Mouse (Mus musculus) liver, embryonic 13.5 days (tissue): ENCODE data around the gene Ccdc57. TPM values are rescaled to one million over a fixed set of nuclear protein-coding genes. Genes with fewer than 3 reads are reported as not detected.

ENCODE experiments used
- ATAC-seq: fragments of 200-750 bp; cut with Nextera tagmentation; 2 replicates; pipeline ENCODE4 v1.8.0; 2017; ENCODE audit warnings: low read depth, mild to moderate bottlenecking, moderate number of reproducible peaks, moderate library complexity
- DNase-seq: peaks from one replicate; pipeline ENCODE4 v3.0.0; 2022
- H3K27ac ChIP-seq: fragments of 300-500 bp; sonication (generic); 2 replicates; pipeline ENCODE4 v1.5.1; 2015; ENCODE audit warnings: moderate library complexity, mild to moderate bottlenecking, inconsistent platforms
- H3K27me3 ChIP-seq: fragments of 300-500 bp; sonication (generic); 2 replicates; pipeline ENCODE4 v1.6.1; 2015; ENCODE audit warnings: mild to moderate bottlenecking, inconsistent platforms
- H3K36me3 ChIP-seq: fragments of 300-500 bp; sonication (generic); 2 replicates; pipeline ENCODE4 v1.6.1; 2015; ENCODE audit warnings: mild to moderate bottlenecking, inconsistent platforms
- H3K4me1 ChIP-seq: fragments of 300-500 bp; sonication (generic); replicated peaks from 2 replicates; pipeline ENCODE4 v1.6.1; 2015; ENCODE audit warnings: inconsistent platforms
- H3K4me2 ChIP-seq: fragments of 300-500 bp; sonication (generic); 2 replicates; pipeline ENCODE4 v1.6.1; 2015; ENCODE audit warnings: inconsistent platforms, mild to moderate bottlenecking, moderate library complexity
- H3K4me3 ChIP-seq: fragments of 300-500 bp; sonication (generic); replicated peaks from 2 replicates; pipeline ENCODE4 v1.5.1; 2015; ENCODE audit warnings: mild to moderate bottlenecking, inconsistent platforms
- H3K9ac ChIP-seq: fragments of 300-500 bp; sonication (generic); 2 replicates; pipeline ENCODE4 v1.6.1; 2015; ENCODE audit warnings: mild to moderate bottlenecking, inconsistent platforms
- H3K9me3 ChIP-seq: fragments of 300-500 bp; sonication (generic); replicated peaks from 2 replicates; pipeline ENCODE4 v1.6.1; 2016; ENCODE audit warnings: inconsistent platforms
- WGBS: fragments of 180-500 bp; shearing (Covaris S2); methylation state at CpG from one replicate; pipeline ENCODE4 v1.1.7; 2015; ENCODE audit not compliant: insufficient replicate concordance; 5-methylcytosine and 5-hydroxymethylcytosine counted together
- polyA plus RNA-seq: library from polyadenylated mRNA; unstranded; fragments of >200 nt; fragmentation: Nextera tagmentation; extraction: Ambion mirVana; gene quantifications from 2 replicates; pipeline ENCODE4 v1.2.1, GENCODE M21; 2015

The Ccdc57 gene
- polyA plus RNA-seq, 1 experiment from 2014 or later = 1.8 TPM

DNA sequence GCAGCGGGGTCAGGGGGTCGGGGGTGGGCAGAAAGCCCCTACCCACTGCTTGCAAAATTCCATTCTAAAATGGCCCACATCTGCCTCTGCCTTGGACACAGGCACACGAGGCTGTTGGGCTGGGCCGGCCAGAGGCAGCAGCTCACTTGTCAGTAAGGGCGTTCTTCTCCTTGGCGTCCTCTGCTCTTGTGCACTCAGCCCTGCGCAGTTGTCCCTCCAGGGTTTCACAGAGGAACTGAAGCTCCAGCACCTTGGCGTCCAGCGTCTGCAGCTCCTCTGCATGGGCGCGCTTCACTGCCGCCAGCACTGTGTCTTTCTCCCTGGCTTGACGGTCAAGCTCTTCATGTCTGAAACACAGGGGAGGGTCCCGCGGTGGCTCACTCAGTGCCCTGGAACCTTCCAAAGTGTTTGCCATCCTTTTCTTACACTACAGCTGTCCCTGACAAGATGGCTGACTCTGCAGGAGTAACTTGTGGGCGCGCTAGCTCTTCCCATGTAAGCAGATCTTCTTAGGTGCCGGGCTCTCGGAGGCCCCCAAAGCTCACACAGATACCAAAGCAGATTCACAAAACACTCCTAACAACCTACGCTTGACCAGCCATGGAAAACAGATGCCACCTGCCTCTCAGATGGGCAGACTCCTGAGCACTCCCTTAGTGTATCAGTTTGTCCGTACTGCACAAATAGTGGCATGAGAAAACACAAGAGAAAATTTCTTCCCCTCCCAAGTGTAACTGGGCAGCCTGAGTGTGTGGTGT is 30.8 kb downstream of the Ccdc57 start:
- peak overlapping the region; percentile 24; the same call in 1 of the 2 replicates for H3K9ac ChIP-seq
- no peak overlapping the region for H3K4me3 ChIP-seq
- no peaks in the 10 kb centered on the region for H3K27me3 ChIP-seq
- H3K36me3 ChIP-seq = no peaks in the 10 kb centered on the region; the same call in 1 of the 2 replicates
- H3K27ac ChIP-seq = peak overlapping the region; percentile 94
- DNase-seq (no peak), ATAC-seq (no peak)
- WGBS = 79% methylated on average over 21 of the region's 21 CpGs
- H3K9me3 ChIP-seq = no peaks in the 10 kb centered on the region
- H3K4me1 ChIP-seq = peaks cover 68% of the 10 kb centered on the region
- H3K4me2 ChIP-seq = peak overlapping the region; percentile 23

DNA sequence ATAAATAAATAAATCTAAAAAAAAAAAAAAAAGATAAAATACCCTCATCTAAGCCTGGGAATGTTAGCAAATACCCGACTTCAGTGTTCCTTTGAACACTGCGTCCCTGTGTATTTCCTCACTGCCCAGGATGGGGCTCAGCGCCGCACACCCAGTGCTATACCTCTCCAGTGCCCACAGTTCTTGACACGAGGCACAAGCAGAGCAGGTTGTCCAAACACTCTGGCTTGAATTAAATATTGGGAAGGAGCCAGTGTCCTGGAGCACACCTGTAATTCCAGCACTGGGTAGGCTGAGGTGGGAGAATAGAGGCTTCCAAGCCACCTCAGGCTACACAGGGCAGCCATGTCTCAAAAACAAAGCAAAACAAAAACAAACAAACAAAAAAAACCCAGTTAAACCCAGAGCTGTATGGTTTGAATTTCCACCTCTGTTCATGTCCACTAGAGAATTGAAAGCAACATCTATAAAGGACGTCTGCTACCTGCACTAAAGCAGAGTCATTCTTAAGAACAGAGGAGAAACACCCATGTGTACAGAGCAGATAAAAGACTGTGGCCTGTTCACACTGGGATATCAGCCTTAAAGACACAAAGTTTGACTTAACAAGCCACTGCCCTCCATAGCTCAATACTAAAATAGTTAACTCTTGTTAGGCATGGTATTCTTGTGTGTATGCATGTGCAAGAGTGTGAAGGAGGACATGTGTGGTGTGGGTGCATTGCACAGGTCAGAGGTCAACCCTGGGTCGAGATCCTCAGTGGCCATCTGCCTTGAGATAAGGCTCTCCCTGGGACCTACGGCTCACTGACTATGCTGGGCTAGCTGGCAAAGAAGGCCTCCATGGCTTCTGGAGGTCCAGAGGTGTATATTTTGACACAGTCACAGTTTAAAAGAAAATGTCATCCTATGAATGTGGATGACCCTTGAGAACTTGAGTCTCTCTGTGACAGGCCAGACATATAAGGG is 32.1 kb downstream of the Ccdc57 start:
- H3K9ac ChIP-seq = peak overlapping the region; percentile 63
- no peaks in the 10 kb centered on the region for H3K9me3 ChIP-seq
- H3K27ac ChIP-seq = peak overlapping the region; percentile 94
- DNase-seq (peak; percentile 60), ATAC-seq (peak; percentile 89)
- H3K4me3 ChIP-seq = 0 out of 2 replicates have a peak overlapping the region, but pooled peaks have one; percentile 5
- peak overlapping the region; percentile 64 for H3K4me2 ChIP-seq
- peaks cover 3% of the 10 kb centered on the region; the same call in 1 of the 2 replicates for H3K36me3 ChIP-seq
- H3K4me1 ChIP-seq = peaks cover 78% of the 10 kb centered on the region
- WGBS = 52% methylated on average over 8 of the region's 8 CpGs
- no peaks in the 10 kb centered on the region for H3K27me3 ChIP-seq

DNA sequence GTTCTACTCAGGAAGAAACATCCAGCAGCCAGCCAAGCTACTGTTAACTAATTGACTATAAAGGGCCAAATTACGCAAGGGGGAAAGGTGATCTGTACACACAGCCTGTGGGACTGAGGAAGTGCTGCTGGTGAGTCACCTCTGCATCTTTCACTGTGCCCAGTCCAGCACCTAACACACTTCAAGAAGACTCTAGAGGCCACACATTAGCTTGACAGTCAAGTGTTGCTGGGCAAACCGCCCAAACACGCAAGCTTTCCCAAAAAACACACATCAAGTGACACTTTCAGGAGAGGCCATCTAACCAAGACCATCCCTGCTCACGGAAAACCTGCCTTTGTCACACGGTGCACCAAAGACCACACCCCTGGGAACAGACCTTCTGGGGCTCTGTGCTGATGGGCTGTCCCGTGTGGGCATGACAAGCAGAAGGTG is 34.5 kb downstream of the Ccdc57 start:
- peaks cover 73% of the 10 kb centered on the region for H3K4me1 ChIP-seq
- H3K9me3 ChIP-seq = no peaks in the 10 kb centered on the region
- no peak overlapping the region for H3K9ac ChIP-seq
- H3K4me3 ChIP-seq = no peak overlapping the region
- H3K36me3 ChIP-seq = peaks cover 22% of the 10 kb centered on the region
- peak overlapping the region; percentile 66 for H3K27ac ChIP-seq
- ATAC-seq = no peak
- no peak for DNase-seq
- no peak overlapping the region for H3K4me2 ChIP-seq
- WGBS = 72% methylated on average over 6 of the region's 6 CpGs
- no peaks in the 10 kb centered on the region for H3K27me3 ChIP-seq

- Histone ChIP-seq H3K36me3 (peaks cover 26% of the 10 kb centered on the region), H3K4me2 (no peak overlapping the region), H3K4me3 (no peak overlapping the region), H3K9me3 (no peaks in the 10 kb centered on the region), H3K27ac (peak overlapping the region; percentile 58), H3K9ac (peak overlapping the region; percentile 53; the same call in 1 of the 2 replicates), H3K27me3 (no peaks in the 10 kb centered on the region), H3K4me1 (peaks cover 46% of the 10 kb centered on the region)
- peak; percentile 82 for ATAC-seq
- DNase-seq = peak; percentile 36
- 37% methylated on average over 6 of the region's 6 CpGs for WGBS
Measured at GRCm38 (mm10) chr11:120895441-120895840, 37.2 kb downstream of the Ccdc57 start.

DNA sequence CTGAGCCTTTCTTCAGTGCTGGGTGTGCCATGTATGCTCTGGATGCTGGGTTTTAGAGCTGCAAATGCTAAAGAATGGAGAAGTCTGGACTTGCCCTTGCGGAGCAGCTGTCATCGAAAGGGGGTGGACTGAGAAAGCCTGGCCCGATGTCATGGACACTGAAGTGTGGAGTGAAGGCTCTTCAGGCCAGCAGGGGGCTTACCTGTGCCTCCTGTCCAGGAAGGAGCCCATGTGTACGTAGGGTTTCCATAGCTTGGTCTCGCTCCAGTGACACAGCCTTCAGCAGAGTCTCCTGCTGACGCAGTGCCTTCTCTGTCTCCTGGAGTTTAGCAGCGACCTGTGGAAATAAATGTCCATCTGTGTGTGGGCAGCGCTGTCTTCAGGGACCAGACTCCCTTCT is 38.3 kb downstream of the Ccdc57 start:
- no peak for ATAC-seq
- Histone ChIP-seq H3K27ac (no peak overlapping the region), H3K4me2 (no peak overlapping the region), H3K27me3 (no peaks in the 10 kb centered on the region), H3K4me1 (peaks cover 40% of the 10 kb centered on the region), H3K9me3 (no peaks in the 10 kb centered on the region), H3K4me3 (no peak overlapping the region), H3K9ac (no peak overlapping the region), H3K36me3 (peaks cover 34% of the 10 kb centered on the region)
- DNase-seq = no peak
- 82% methylated on average over 8 of the region's 8 CpGs for WGBS

DNA sequence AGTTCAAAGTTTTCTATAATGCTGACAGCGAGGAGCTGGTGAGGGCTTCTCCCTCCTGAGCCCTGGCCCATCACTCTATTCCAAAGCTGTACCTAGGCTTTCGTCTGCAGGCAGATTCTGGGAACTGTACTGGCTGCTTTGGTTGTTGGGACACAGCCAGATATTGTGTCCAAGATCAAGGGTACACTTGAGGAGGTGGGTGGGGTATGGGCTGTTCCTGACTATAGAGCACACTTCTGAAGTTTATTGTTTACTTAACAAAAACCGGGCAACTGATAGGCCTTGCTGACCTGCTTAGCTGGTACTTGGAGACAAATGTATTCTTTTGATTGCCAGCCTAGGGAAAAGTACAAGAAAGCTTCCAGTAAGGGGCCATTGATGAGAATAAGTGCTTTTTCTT is 43.5 kb downstream of the Ccdc57 start:
- 63% methylated on average over 3 of the region's 3 CpGs for WGBS
- no peak for ATAC-seq
- Histone ChIP-seq H3K36me3 (peaks cover 41% of the 10 kb centered on the region), H3K4me2 (no peak overlapping the region), H3K4me1 (no peaks in the 10 kb centered on the region), H3K4me3 (no peak overlapping the region), H3K27ac (no peak overlapping the region), H3K9ac (no peak overlapping the region), H3K27me3 (no peaks in the 10 kb centered on the region), H3K9me3 (peaks cover 9% of the 10 kb centered on the region)
- DNase-seq = no peak

- 73% methylated on average over 5 of the region's 5 CpGs for WGBS
- peaks cover 9% of the 10 kb centered on the region for H3K9me3 ChIP-seq
- H3K4me2 ChIP-seq = no peak overlapping the region
- H3K27me3 ChIP-seq = no peaks in the 10 kb centered on the region
- H3K36me3 ChIP-seq = peaks cover 40% of the 10 kb centered on the region
- ATAC-seq (no peak), DNase-seq (no peak)
- no peaks in the 10 kb centered on the region for H3K4me1 ChIP-seq
- H3K27ac ChIP-seq = no peak overlapping the region
- no peak overlapping the region for H3K9ac ChIP-seq
- no peak overlapping the region for H3K4me3 ChIP-seq
Measured at GRCm38 (mm10) chr11:120888718-120889117, 44.0 kb downstream of the Ccdc57 start.

GRCm38 (mm10) chr11:120887502-120887901 is 45.2 kb downstream of the Ccdc57 start:
- H3K9ac ChIP-seq = no peak overlapping the region
- no peak overlapping the region for H3K4me2 ChIP-seq
- WGBS = 85% methylated on average over 5 of the region's 5 CpGs
- peaks cover 36% of the 10 kb centered on the region for H3K36me3 ChIP-seq
- no peak overlapping the region for H3K27ac ChIP-seq
- no peaks in the 10 kb centered on the region for H3K4me1 ChIP-seq
- no peak overlapping the region for H3K4me3 ChIP-seq
- no peak for ATAC-seq
- no peak for DNase-seq
- peaks cover 9% of the 10 kb centered on the region for H3K9me3 ChIP-seq
- no peaks in the 10 kb centered on the region for H3K27me3 ChIP-seq

- no peaks in the 10 kb centered on the region for H3K4me1 ChIP-seq
- no peaks in the 10 kb centered on the region for H3K27me3 ChIP-seq
- H3K9me3 ChIP-seq = peaks cover 9% of the 10 kb centered on the region
- 58% methylated on average over 5 of the region's 5 CpGs for WGBS
- H3K36me3 ChIP-seq = peaks cover 35% of the 10 kb centered on the region
- no peak overlapping the region for H3K4me3 ChIP-seq
- H3K4me2 ChIP-seq = no peak overlapping the region
- no peak overlapping the region for H3K9ac ChIP-seq
- no peak for DNase-seq
- H3K27ac ChIP-seq = no peak overlapping the region
- ATAC-seq = no peak
Measured at GRCm38 (mm10) chr11:120886462-120886861, 46.2 kb downstream of the Ccdc57 start.

DNA sequence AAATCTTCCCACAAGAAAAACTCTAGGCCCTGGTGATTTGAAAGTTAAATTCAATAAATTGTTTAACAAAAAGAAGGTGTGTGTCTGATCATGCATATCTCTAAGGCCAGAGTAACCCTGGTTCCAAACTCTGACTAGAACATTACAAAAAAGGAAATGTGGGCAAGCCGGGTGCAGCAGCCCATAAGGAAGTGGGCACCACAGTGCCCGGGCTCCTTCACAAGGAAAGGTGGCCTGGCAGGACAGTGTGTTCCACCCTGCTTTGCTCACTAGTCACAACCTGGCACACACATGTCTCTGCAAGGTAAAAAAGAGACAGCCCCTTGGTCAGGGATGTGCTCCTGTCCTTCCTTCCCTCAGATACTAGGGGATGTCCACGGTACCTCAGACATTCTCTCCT is 49.1 kb downstream of the Ccdc57 start:
- no peak for ATAC-seq
- Histone ChIP-seq H3K4me3 (no peak overlapping the region), H3K4me1 (no peaks in the 10 kb centered on the region), H3K36me3 (peaks cover 24% of the 10 kb centered on the region), H3K9ac (no peak overlapping the region), H3K9me3 (peaks cover 9% of the 10 kb centered on the region), H3K27ac (no peak overlapping the region), H3K27me3 (no peaks in the 10 kb centered on the region), H3K4me2 (no peak overlapping the region)
- WGBS = 75% methylated on average over 3 of the region's 3 CpGs
- no peak for DNase-seq

DNA sequence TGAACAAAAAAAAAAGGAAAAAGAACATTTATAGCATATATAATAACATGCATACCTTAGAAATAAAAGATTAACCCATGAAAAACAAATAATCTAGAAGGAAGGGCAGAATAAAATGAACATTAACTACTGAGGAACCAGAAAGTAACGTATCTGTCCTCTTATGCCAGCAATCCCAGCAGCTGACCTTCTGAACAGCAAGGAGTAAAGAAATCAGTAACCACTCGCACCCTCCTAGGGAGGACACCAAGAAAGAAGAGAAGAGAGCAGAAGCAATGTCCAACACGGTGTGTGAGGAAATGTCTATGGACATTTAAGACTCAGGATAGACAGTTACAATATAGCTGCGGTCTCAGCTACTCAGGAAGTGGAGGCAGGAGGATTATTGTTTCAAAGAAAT is 49.7 kb downstream of the Ccdc57 start:
- ATAC-seq (no peak), DNase-seq (no peak)
- Histone ChIP-seq H3K9ac (no peak overlapping the region), H3K4me2 (no peak overlapping the region), H3K4me1 (no peaks in the 10 kb centered on the region), H3K9me3 (peaks cover 7% of the 10 kb centered on the region), H3K4me3 (no peak overlapping the region), H3K27ac (no peak overlapping the region), H3K36me3 (peaks cover 21% of the 10 kb centered on the region), H3K27me3 (no peaks in the 10 kb centered on the region)
- WGBS = 73% methylated on average over 4 of the region's 4 CpGs
